Mouse (Mus musculus): ENCODE data around the gene Gemin6. TPM values are rescaled to one million over a fixed set of nuclear protein-coding genes. Genes with fewer than 3 reads are reported as not detected.
"Not testable (repeated sequence)": the region's sequence is repeated elsewhere in the genome, so short reads cannot be mapped to it uniquely, and the experiment has no call there.

Gene Gemin6
- polyA plus RNA-seq, 1 experiment from 2014 or later, result 23.5 TPM

GRCm38 (mm10) chr17:80220131-80220530 is 4.1 kb upstream of the Gemin6 start:
- WGBS, result 32% methylated on average over 2 of the region's 2 CpGs
- Histone ChIP-seq H3K27me3 (ENCODE audit: control insufficient read depth, insufficient read depth, low read length) (no peaks in the 10 kb centered on the region), H3K27ac (replicated peaks in 1 of 2; ENCODE audit: control insufficient read depth in 1 of 2, insufficient read depth in 1 of 2, low read depth in 2 of 2, low read length in 2 of 2) (peak overlapping the region; percentile 12 to 45; a peak in 2 of 4 replicates), H3K4me3 (ENCODE audit: control insufficient read depth in 1 of 2, insufficient read depth in 1 of 2, low read depth in 1 of 2, low read length in 2 of 2) (no peak overlapping the region), H3K9me3 (ENCODE audit: control insufficient read depth, low read length) (no peaks in the 10 kb centered on the region), H3K4me1 (ENCODE audit: control insufficient read depth in 2 of 2, insufficient read depth in 2 of 2, low read length in 2 of 2) (peaks cover 0 to 3% of the 10 kb centered on the region in 2 experiments; a peak in 1 of 4 replicates), H3K36me3 (ENCODE audit: control insufficient read depth, insufficient read depth, low read length) (no peaks in the 10 kb centered on the region), H3K9ac (ENCODE audit: low read length) (peak overlapping the region; percentile 6; the same call in 1 of the 2 replicates), H3K4me2 (ENCODE audit: low read length) (0 out of 2 replicates have a peak overlapping the region, but pooled peaks have one; percentile 8)
- no peak for ATAC-seq (ENCODE audit: insufficient number of reproducible peaks, insufficient read depth, low FRiP score, low read depth)

DNA sequence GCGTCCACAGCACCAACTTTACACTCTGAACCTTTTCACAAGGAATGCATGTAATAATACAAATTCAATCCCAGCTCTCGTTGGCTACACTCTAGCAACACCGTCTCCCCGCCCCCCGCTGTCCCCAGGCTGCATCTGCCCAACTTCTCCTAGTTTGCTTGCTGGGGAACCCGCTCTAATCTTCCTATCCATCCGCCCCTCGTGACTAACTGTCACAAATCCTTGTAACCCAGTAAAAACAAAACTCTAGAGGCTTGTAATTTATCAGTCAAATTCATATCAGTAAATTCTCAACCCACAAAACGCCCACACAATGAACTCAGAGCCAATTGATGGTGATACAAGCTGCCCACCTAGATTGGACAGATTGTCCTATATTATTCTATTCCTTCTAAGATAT is 3.0 kb upstream of the Gemin6 start:
- Histone ChIP-seq H3K27me3 (ENCODE audit: control insufficient read depth, insufficient read depth, low read length) (no peaks in the 10 kb centered on the region), H3K27ac (replicated peaks in 1 of 2; ENCODE audit: control insufficient read depth in 1 of 2, insufficient read depth in 1 of 2, low read depth in 2 of 2, low read length in 2 of 2) (no peak overlapping the region), H3K4me1 (ENCODE audit: control insufficient read depth in 2 of 2, insufficient read depth in 2 of 2, low read length in 2 of 2) (peaks cover 0 to 3% of the 10 kb centered on the region in 2 experiments; a peak in 1 of 4 replicates), H3K9me3 (ENCODE audit: control insufficient read depth, low read length) (no peaks in the 10 kb centered on the region), H3K36me3 (ENCODE audit: control insufficient read depth, insufficient read depth, low read length) (no peaks in the 10 kb centered on the region), H3K9ac (ENCODE audit: low read length) (no peak overlapping the region), H3K4me3 (ENCODE audit: control insufficient read depth in 1 of 2, insufficient read depth in 1 of 2, low read depth in 1 of 2, low read length in 2 of 2) (no peak overlapping the region), H3K4me2 (ENCODE audit: low read length) (no peak overlapping the region)
- no peak for ATAC-seq (ENCODE audit: insufficient number of reproducible peaks, insufficient read depth, low FRiP score, low read depth)
- WGBS, result 70% methylated on average over 9 of the region's 9 CpGs

DNA sequence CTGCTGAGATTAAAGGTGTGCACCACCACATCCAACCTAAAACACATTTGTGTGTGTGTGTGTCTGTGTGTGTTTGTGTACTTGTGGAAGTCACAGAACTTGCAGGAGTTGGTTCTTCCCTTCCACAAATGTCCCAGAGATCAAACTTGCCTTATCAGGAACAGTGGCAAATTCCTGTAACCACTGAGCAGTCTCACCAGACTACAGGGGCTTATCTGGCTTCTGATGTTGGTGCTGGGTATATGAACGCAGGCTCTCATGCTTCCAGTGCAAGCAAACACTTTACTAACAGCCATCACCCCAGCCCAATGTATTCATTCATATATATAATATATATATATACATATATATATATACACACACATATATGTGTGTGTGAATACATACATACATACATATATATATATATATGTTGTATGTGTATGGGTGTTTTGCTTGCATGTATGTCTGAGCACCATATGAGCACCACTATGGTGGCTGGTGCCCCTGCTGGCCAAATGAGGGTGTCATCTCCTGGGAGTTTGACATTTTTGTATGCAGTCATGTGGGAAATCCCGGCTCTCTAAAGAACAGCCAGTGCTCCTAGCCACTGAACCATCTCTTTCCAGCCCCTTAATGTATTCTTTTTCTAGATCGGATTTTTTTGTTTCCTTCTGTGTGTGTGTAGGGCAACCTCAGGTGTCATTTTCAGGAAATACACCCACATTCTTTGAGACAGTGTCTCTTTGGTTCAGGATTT is 2.2 kb upstream of the Gemin6 start:
- H3K9ac ChIP-seq (ENCODE audit: low read length), result no peak overlapping the region
- no peak overlapping the region for H3K27ac ChIP-seq (replicated peaks in 1 of 2; ENCODE audit: control insufficient read depth in 1 of 2, insufficient read depth in 1 of 2, low read depth in 2 of 2, low read length in 2 of 2)
- no peak for ATAC-seq (ENCODE audit: insufficient number of reproducible peaks, insufficient read depth, low FRiP score, low read depth)
- no peak overlapping the region for H3K4me3 ChIP-seq (ENCODE audit: control insufficient read depth in 1 of 2, insufficient read depth in 1 of 2, low read depth in 1 of 2, low read length in 2 of 2)
- no peak overlapping the region for H3K4me2 ChIP-seq (ENCODE audit: low read length)
- 50% methylated on average over 3 of the region's 3 CpGs for WGBS
- H3K4me1 ChIP-seq (ENCODE audit: control insufficient read depth in 2 of 2, insufficient read depth in 2 of 2, low read length in 2 of 2), result peaks cover 0 to 3% of the 10 kb centered on the region in 2 experiments; a peak in 1 of 4 replicates
- no peaks in the 10 kb centered on the region for H3K27me3 ChIP-seq (ENCODE audit: control insufficient read depth, insufficient read depth, low read length)
- H3K9me3 ChIP-seq (ENCODE audit: control insufficient read depth, low read length), result no peaks in the 10 kb centered on the region
- H3K36me3 ChIP-seq (ENCODE audit: control insufficient read depth, insufficient read depth, low read length), result no peaks in the 10 kb centered on the region

DNA sequence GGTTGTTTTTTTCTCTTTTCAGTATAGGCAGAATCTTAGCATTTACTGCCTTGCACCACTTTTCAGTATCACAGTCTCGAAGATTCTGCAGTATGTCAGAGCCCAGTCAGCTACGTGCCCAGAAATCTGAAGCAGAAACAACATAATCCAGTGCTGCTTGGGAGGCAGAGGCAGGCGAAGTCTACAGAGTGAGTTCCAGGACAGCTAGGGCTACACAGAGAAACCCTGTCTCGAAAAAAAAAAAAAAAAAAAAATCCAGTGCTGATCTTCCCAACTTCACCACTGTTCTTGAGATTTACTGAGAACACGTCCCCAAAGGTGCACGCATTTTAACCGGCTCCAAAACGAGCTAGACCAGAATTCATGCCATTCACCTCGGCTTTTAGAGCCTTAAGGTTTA is 412 bp upstream of the Gemin6 start:
- no peak for ATAC-seq (ENCODE audit: insufficient number of reproducible peaks, insufficient read depth, low FRiP score, low read depth)
- Histone ChIP-seq H3K36me3 (ENCODE audit: control insufficient read depth, insufficient read depth, low read length) (peaks cover 5% of the 10 kb centered on the region; the same call in 1 of the 2 replicates), H3K27ac (replicated peaks in 1 of 2; ENCODE audit: control insufficient read depth in 1 of 2, insufficient read depth in 1 of 2, low read depth in 2 of 2, low read length in 2 of 2) (peak overlapping the region; percentile 36 to 87; a peak in 3 of 4 replicates), H3K9ac (ENCODE audit: low read length) (peak overlapping the region; percentile 83), H3K4me2 (ENCODE audit: low read length) (peak overlapping the region; percentile 81), H3K9me3 (ENCODE audit: control insufficient read depth, low read length) (no peaks in the 10 kb centered on the region), H3K4me3 (ENCODE audit: control insufficient read depth in 1 of 2, insufficient read depth in 1 of 2, low read depth in 1 of 2, low read length in 2 of 2) (peak overlapping the region; percentile 57 to 71), H3K27me3 (ENCODE audit: control insufficient read depth, insufficient read depth, low read length) (no peaks in the 10 kb centered on the region), H3K4me1 (ENCODE audit: control insufficient read depth in 2 of 2, insufficient read depth in 2 of 2, low read length in 2 of 2) (peaks cover 0 to 3% of the 10 kb centered on the region in 2 experiments; a peak in 1 of 4 replicates)
- 5% methylated on average over 9 of the region's 9 CpGs for WGBS

- peak overlapping the region; percentile 81 for H3K4me2 ChIP-seq (ENCODE audit: low read length)
- ATAC-seq (ENCODE audit: insufficient number of reproducible peaks, insufficient read depth, low FRiP score, low read depth); H3K27me3 ChIP-seq (ENCODE audit: control insufficient read depth, insufficient read depth, low read length); H3K4me1 ChIP-seq (ENCODE audit: control insufficient read depth in 2 of 2, insufficient read depth in 2 of 2, low read length in 2 of 2); H3K9me3 ChIP-seq (ENCODE audit: control insufficient read depth, low read length); H3K36me3 ChIP-seq (ENCODE audit: control insufficient read depth, insufficient read depth, low read length): not testable (repeated sequence)
- WGBS, result 43% methylated on average over 4 of the region's 5 CpGs
- 0 out of 4 replicates have a peak overlapping the region, but pooled peaks of 1 of the 2 experiments have one; percentile 87 for H3K27ac ChIP-seq (replicated peaks in 1 of 2; ENCODE audit: control insufficient read depth in 1 of 2, insufficient read depth in 1 of 2, low read depth in 2 of 2, low read length in 2 of 2)
- H3K9ac ChIP-seq (ENCODE audit: low read length), result peak overlapping the region; percentile 83
- peak overlapping the region in 1 of 2 experiments; percentile 57; a peak in 3 of 4 replicates for H3K4me3 ChIP-seq (ENCODE audit: control insufficient read depth in 1 of 2, insufficient read depth in 1 of 2, low read depth in 1 of 2, low read length in 2 of 2)
Observed at GRCm38 (mm10) chr17:80225142-80225541, 901 bp downstream of the Gemin6 start.

DNA sequence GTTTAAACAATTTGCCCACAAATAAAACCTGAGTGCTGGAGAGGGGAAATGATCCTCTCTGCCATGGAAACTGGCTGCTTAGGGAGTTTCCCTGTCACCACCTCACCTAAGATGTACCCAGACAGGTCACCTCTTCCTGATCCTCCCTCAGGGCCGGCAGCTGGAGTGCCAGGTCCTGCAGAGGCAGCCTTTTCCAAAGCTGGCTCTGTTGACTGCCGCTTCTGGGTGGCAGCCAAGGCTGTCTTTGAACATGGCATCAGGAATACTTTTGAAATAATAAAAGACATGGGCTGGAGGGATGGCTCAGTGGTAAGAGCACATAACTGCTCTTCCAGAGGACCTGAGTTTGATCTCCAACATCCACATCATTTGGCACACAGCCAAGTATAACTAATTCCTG is 5.2 kb downstream of the Gemin6 start:
- ATAC-seq (ENCODE audit: insufficient number of reproducible peaks, insufficient read depth, low FRiP score, low read depth), result no peak
- WGBS, result 80% methylated on average over 2 of the region's 2 CpGs

GRCm38 (mm10) chr17:80233844-80234243 is 9.6 kb downstream of the Gemin6 start:
- H3K9ac ChIP-seq (ENCODE audit: low read length), result no peak overlapping the region
- 89% methylated on average over 5 of the region's 5 CpGs for WGBS
- H3K9me3 ChIP-seq (ENCODE audit: control insufficient read depth, low read length), result no peaks in the 10 kb centered on the region
- no peaks in the 10 kb centered on the region for H3K27me3 ChIP-seq (ENCODE audit: control insufficient read depth, insufficient read depth, low read length)
- peaks cover 18% of the 10 kb centered on the region for H3K36me3 ChIP-seq (ENCODE audit: control insufficient read depth, insufficient read depth, low read length)
- no peak overlapping the region for H3K4me2 ChIP-seq (ENCODE audit: low read length)
- no peak for ATAC-seq (ENCODE audit: insufficient number of reproducible peaks, insufficient read depth, low FRiP score, low read depth)
- no peak overlapping the region for H3K27ac ChIP-seq (replicated peaks in 1 of 2; ENCODE audit: control insufficient read depth in 1 of 2, insufficient read depth in 1 of 2, low read depth in 2 of 2, low read length in 2 of 2)
- no peaks in the 10 kb centered on the region for H3K4me1 ChIP-seq (ENCODE audit: control insufficient read depth in 2 of 2, insufficient read depth in 2 of 2, low read length in 2 of 2)
- no peak overlapping the region for H3K4me3 ChIP-seq (ENCODE audit: control insufficient read depth in 1 of 2, insufficient read depth in 1 of 2, low read depth in 1 of 2, low read length in 2 of 2)

More for the DNA sequence above, 5.2 kb downstream of the Gemin6 start:
- H3K4me1 ChIP-seq (ENCODE audit: control insufficient read depth in 2 of 2, insufficient read depth in 2 of 2, low read length in 2 of 2), result peaks cover 0 to 3% of the 10 kb centered on the region in 2 experiments; a peak in 1 of 4 replicates
- H3K9ac ChIP-seq (ENCODE audit: low read length), result no peak overlapping the region
- no peaks in the 10 kb centered on the region for H3K9me3 ChIP-seq (ENCODE audit: control insufficient read depth, low read length)
- no peak overlapping the region for H3K4me3 ChIP-seq (ENCODE audit: control insufficient read depth in 1 of 2, insufficient read depth in 1 of 2, low read depth in 1 of 2, low read length in 2 of 2)
- H3K4me2 ChIP-seq (ENCODE audit: low read length), result no peak overlapping the region
- no peak overlapping the region for H3K27ac ChIP-seq (replicated peaks in 1 of 2; ENCODE audit: control insufficient read depth in 1 of 2, insufficient read depth in 1 of 2, low read depth in 2 of 2, low read length in 2 of 2)
- no peaks in the 10 kb centered on the region for H3K27me3 ChIP-seq (ENCODE audit: control insufficient read depth, insufficient read depth, low read length)
- H3K36me3 ChIP-seq (ENCODE audit: control insufficient read depth, insufficient read depth, low read length), result peaks cover 5% of the 10 kb centered on the region; the same call in 1 of the 2 replicates
